Mouse (Mus musculus) kidney, adult 2 months (tissue): Measurements from ENCODE around the gene Rnf150. TPM values are rescaled to one million over a fixed set of nuclear protein-coding genes. Genes with fewer than 3 reads are reported as not detected.

Source experiments
- DNase-seq: peaks from one replicate; pipeline ENCODE4 v3.0.0; 2021
- H3K27ac ChIP-seq: fragments of 200-500 bp; 2 replicates; pipeline ENCODE4 v1.5.1; 2012; ENCODE audit warnings: low read depth, low read length, control low read depth, inconsistent platforms; ENCODE audit not compliant: insufficient read depth
- H3K27me3 ChIP-seq: fragments of 200-500 bp; replicated peaks from 2 replicates; pipeline ENCODE4 v1.6.1; 2012; ENCODE audit warnings: mild to moderate bottlenecking, moderate library complexity, low read length, inconsistent platforms; ENCODE audit not compliant: control insufficient read depth, insufficient read depth
- H3K36me3 ChIP-seq: fragments of 200-500 bp; 2 replicates; pipeline ENCODE4 v1.6.1; 2012; ENCODE audit warnings: mild to moderate bottlenecking, moderate library complexity, low read length, inconsistent platforms; ENCODE audit not compliant: control insufficient read depth, insufficient read depth
- H3K4me1 ChIP-seq: fragments of 200-500 bp; 2 replicates; pipeline ENCODE4 v1.6.1; 2011; ENCODE audit warnings: low read length; ENCODE audit not compliant: control insufficient read depth, insufficient read depth
- H3K4me3 ChIP-seq: fragments of 200-500 bp; 2 replicates; pipeline ENCODE4 v1.5.1; 2011; ENCODE audit warnings: mild to moderate bottlenecking, low read depth, low read length, control low read depth; ENCODE audit not compliant: insufficient read depth
- CTCF ChIP-seq: fragments of 200-500 bp; conservative IDR thresholded peaks from 2 replicates; pipeline ENCODE4 v1.5.1; 2011; ENCODE audit warnings: low read depth, mild to moderate bottlenecking, control low read depth, low read length, moderate library complexity, mixed read lengths; ENCODE audit not compliant: insufficient read depth, insufficient read length
- POLR2A ChIP-seq: fragments of 200-500 bp; IDR thresholded peaks from one replicate; pipeline ENCODE4 v1.6.1; 2011; ENCODE audit warnings: low read depth, low read length, control low read depth
- WGBS: fragments of 180-500 bp; shearing (Covaris S2); methylation state at CpG from one replicate; pipeline ENCODE4 v1.1.7; 2018; 5-methylcytosine and 5-hydroxymethylcytosine counted together
- polyA plus RNA-seq: library from polyadenylated mRNA; depleted of rRNA; stranded (reverse); fragments of >200 nt; gene quantifications from 2 replicates; pipeline ENCODE4 v1.2.3, GENCODE M21; 2012

The Rnf150 gene
- polyA plus RNA-seq, 1 experiment, result 1.6 TPM

- Histone ChIP-seq H3K4me3 (no peak overlapping the region), H3K4me1 (no peaks in the 10 kb centered on the region), H3K27me3 (no peaks in the 10 kb centered on the region), H3K36me3 (no peaks in the 10 kb centered on the region), H3K27ac (peak overlapping the region; percentile 11; the same call in 1 of the 2 replicates)
- 49% methylated on average over 4 of the region's 4 CpGs for WGBS
- DNase-seq, result no peak
- TF ChIP-seq CTCF (no peak), POLR2A (no peak)
Observed at GRCm38 (mm10) chr8:82992093-82992492, 128.9 kb downstream of the Rnf150 start.

GRCm38 (mm10) chr8:82995727-82996438, 132.7 kb downstream of the Rnf150 start:
- no peaks in the 10 kb centered on the region for H3K27me3 ChIP-seq
- TF ChIP-seq POLR2A (no peak), CTCF (no peak)
- H3K27ac ChIP-seq, result no peak overlapping the region
- DNase-seq, result no peak
- H3K36me3 ChIP-seq, result no peaks in the 10 kb centered on the region
- WGBS, result 85% methylated on average over 3 of the region's 3 CpGs
- H3K4me1 ChIP-seq, result no peaks in the 10 kb centered on the region
- no peak overlapping the region for H3K4me3 ChIP-seq

GRCm38 (mm10) chr8:82996843-82997242, 133.7 kb downstream of the Rnf150 start:
- DNase-seq, result no peak
- Histone ChIP-seq H3K27me3 (no peaks in the 10 kb centered on the region), H3K4me3 (no peak overlapping the region), H3K36me3 (no peaks in the 10 kb centered on the region), H3K4me1 (no peaks in the 10 kb centered on the region), H3K27ac (no peak overlapping the region)
- TF ChIP-seq CTCF (no peak), POLR2A (no peak)
- WGBS, result 73% methylated on average over 3 of the region's 3 CpGs

GRCm38 (mm10) chr8:82998778-82999177, 135.6 kb downstream of the Rnf150 start:
- TF ChIP-seq CTCF (no peak), POLR2A (no peak)
- no peaks in the 10 kb centered on the region for H3K36me3 ChIP-seq
- H3K27me3 ChIP-seq, result no peaks in the 10 kb centered on the region
- DNase-seq, result no peak
- H3K4me1 ChIP-seq, result no peaks in the 10 kb centered on the region
- H3K4me3 ChIP-seq, result no peak overlapping the region
- 85% methylated on average over 2 of the region's 2 CpGs for WGBS
- no peak overlapping the region for H3K27ac ChIP-seq

GRCm38 (mm10) chr8:83003187-83003586, 140.0 kb downstream of the Rnf150 start:
- TF ChIP-seq CTCF (no peak), POLR2A (no peak)
- WGBS, result 93% methylated on average over 7 of the region's 7 CpGs
- no peaks in the 10 kb centered on the region for H3K27me3 ChIP-seq
- no peaks in the 10 kb centered on the region for H3K36me3 ChIP-seq
- no peak for DNase-seq
- no peak overlapping the region for H3K27ac ChIP-seq
- H3K4me3 ChIP-seq, result no peak overlapping the region
- H3K4me1 ChIP-seq, result no peaks in the 10 kb centered on the region

- Histone ChIP-seq H3K4me1 (no peaks in the 10 kb centered on the region), H3K4me3 (no peak overlapping the region), H3K27me3 (no peaks in the 10 kb centered on the region), H3K27ac (no peak overlapping the region), H3K36me3 (no peaks in the 10 kb centered on the region)
- whole genome bisulfite sequencing, result 80% methylated on average over 5 of the region's 5 CpGs
- DNase-seq, result no peak
- TF ChIP-seq POLR2A, result no peak
- no peak for TF ChIP-seq CTCF
Observed at GRCm38 (mm10) chr8:83009481-83009880, 146.3 kb downstream of the Rnf150 start.

- Histone ChIP-seq H3K4me1 (no peaks in the 10 kb centered on the region), H3K27me3 (no peaks in the 10 kb centered on the region), H3K36me3 (no peaks in the 10 kb centered on the region), H3K4me3 (no peak overlapping the region), H3K27ac (no peak overlapping the region)
- 33% methylated on average over 2 of the region's 2 CpGs for WGBS
- TF ChIP-seq CTCF, result no peak
- no peak for TF ChIP-seq POLR2A
- peak; percentile 5 for DNase-seq
Observed at GRCm38 (mm10) chr8:83011286-83011685, 148.1 kb downstream of the Rnf150 start.
